Mouse (Mus musculus): ENCODE results near the gene Nfyc. TPM values are rescaled to one million over a fixed set of nuclear protein-coding genes. Genes with fewer than 3 reads are reported as not detected.
A peak's percentile ranks its signal among the peaks of the same experiment; 100 is the strongest.

Gene Nfyc
- polyA plus RNA-seq, 1 experiment from 2014 or later: 74.4 TPM

DNA sequence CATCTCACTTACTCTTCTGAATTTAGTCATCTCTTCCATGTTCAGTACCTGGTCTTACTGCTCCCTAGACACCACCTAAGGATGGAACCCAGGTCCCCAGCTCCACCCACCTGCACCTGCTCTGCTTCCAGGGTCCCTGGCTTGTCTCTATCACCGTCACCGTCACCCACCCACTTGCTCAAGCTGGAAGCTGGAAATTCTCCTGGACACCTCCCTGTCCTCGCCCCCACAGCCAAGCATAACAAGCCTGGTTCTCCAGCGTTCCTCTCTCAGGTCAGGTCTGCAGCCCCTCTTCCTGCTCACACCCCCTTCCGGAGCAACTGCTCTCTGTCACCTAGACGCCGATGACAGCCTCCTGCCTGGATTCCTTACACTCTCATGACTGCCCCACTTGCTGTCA is 28.5 kb upstream of the Nfyc start:
- H3K27ac ChIP-seq (ENCODE audit: low read length): no peak overlapping the region
- ATAC-seq: no peak
- no peak overlapping the region for H3K4me3 ChIP-seq (ENCODE audit: low read depth, low read length)
- no peaks in the 10 kb centered on the region for H3K27me3 ChIP-seq (ENCODE audit: control insufficient read depth, insufficient read depth, low read depth, low read length)
- H3K36me3 ChIP-seq (ENCODE audit: control insufficient read depth, insufficient read depth, low read length): 0 out of 2 replicates have a peak, but pooled peaks cover 2% of the 10 kb centered on the region
- H3K4me1 ChIP-seq (ENCODE audit: control insufficient read depth, insufficient read depth, low read length): peaks cover 19% of the 10 kb centered on the region
- H3K9ac ChIP-seq (ENCODE audit: low read depth, low read length): no peak overlapping the region
- no peak overlapping the region for H3K4me2 ChIP-seq (ENCODE audit: low read length)
- WGBS: 80% methylated on average over 7 of the region's 7 CpGs
- H3K9me3 ChIP-seq (replicated peaks; ENCODE audit: control insufficient read depth, low read length, poor library complexity, severe bottlenecking): no peaks in the 10 kb centered on the region

DNA sequence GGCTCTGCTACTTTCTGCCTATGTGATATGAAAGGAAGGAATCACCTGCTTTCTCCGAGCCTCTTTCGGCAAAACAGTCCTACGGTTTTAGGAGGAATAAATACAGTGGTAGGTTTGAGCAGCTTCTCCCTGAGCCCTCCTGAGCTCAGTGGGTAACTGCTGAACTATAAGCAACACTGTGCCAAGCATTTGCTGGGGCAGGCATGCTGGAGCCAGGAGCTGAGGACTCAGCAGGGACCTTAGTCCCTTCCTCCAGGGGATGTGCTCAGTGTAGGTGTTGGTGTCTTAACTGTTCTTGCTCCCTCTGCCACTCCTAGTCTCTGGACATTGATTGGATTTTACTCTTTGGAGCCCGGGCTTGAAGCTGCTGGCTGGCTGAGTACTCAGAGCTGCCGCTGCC is 25.0 kb upstream of the Nfyc start:
- peak overlapping the region; percentile 78 for H3K9ac ChIP-seq (ENCODE audit: low read depth, low read length)
- WGBS: 39% methylated on average over 4 of the region's 5 CpGs
- peaks cover 6% of the 10 kb centered on the region; the same call in 1 of the 2 replicates for H3K27me3 ChIP-seq (ENCODE audit: control insufficient read depth, insufficient read depth, low read depth, low read length)
- peak overlapping the region; percentile 19 for H3K4me3 ChIP-seq (ENCODE audit: low read depth, low read length)
- no peak overlapping the region for H3K27ac ChIP-seq (ENCODE audit: low read length)
- ATAC-seq: no peak
- H3K9me3 ChIP-seq (replicated peaks; ENCODE audit: control insufficient read depth, low read length, poor library complexity, severe bottlenecking): no peaks in the 10 kb centered on the region
- peak overlapping the region; percentile 71 for H3K4me2 ChIP-seq (ENCODE audit: low read length)
- peaks cover 19% of the 10 kb centered on the region for H3K4me1 ChIP-seq (ENCODE audit: control insufficient read depth, insufficient read depth, low read length)
- H3K36me3 ChIP-seq (ENCODE audit: control insufficient read depth, insufficient read depth, low read length): 0 out of 2 replicates have a peak, but pooled peaks cover 2% of the 10 kb centered on the region

DNA sequence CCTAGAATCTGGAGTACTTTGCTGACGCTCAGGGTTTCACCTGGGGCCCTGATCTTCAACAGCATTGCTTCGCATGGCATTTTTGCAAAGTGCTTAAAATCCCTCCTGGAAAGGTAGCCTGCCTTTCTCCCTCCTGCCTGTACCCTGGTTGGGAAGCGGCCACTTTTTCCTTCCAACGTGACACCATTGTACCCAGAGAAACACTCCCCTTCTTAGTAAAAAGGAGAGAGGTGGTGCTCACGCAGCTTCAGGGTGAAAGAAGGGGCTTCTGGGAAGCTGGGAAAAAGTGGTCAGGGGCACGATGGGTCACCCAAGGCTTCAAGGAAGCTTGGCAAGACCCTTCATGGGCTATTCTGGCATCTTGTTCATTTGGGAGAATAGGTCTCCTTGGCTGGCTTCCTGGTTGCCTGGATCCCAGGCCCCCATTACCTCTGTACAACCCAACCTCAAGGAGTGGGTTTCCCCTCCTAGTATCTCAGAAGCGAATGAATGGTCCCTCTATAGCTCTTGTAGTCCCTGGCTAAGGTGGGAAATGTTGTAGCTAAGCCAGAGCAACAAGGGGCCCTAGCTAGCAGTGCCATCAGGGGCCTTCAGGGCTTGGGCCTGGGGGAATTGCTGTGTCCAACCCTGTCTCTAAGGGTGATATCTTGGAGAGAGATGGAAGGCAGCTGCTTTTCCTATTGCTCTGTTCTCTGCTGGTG is 24.1 kb upstream of the Nfyc start:
- Histone ChIP-seq H3K9me3 (replicated peaks; ENCODE audit: control insufficient read depth, low read length, poor library complexity, severe bottlenecking) (no peaks in the 10 kb centered on the region), H3K4me2 (ENCODE audit: low read length) (peak overlapping the region; percentile 71), H3K4me3 (ENCODE audit: low read depth, low read length) (peak overlapping the region; percentile 72), H3K36me3 (ENCODE audit: control insufficient read depth, insufficient read depth, low read length) (0 out of 2 replicates have a peak, but pooled peaks cover under 1% of the 10 kb centered on the region), H3K27me3 (ENCODE audit: control insufficient read depth, insufficient read depth, low read depth, low read length) (peaks cover 6% of the 10 kb centered on the region; the same call in 1 of the 2 replicates), H3K27ac (ENCODE audit: low read length) (peak overlapping the region; percentile 31), H3K9ac (ENCODE audit: low read depth, low read length) (peak overlapping the region; percentile 78), H3K4me1 (ENCODE audit: control insufficient read depth, insufficient read depth, low read length) (peaks cover 19% of the 10 kb centered on the region)
- ATAC-seq: 0 out of 2 replicates have a peak, but pooled peaks have one; percentile 12
- 11% methylated on average over 7 of the region's 7 CpGs for WGBS

DNA sequence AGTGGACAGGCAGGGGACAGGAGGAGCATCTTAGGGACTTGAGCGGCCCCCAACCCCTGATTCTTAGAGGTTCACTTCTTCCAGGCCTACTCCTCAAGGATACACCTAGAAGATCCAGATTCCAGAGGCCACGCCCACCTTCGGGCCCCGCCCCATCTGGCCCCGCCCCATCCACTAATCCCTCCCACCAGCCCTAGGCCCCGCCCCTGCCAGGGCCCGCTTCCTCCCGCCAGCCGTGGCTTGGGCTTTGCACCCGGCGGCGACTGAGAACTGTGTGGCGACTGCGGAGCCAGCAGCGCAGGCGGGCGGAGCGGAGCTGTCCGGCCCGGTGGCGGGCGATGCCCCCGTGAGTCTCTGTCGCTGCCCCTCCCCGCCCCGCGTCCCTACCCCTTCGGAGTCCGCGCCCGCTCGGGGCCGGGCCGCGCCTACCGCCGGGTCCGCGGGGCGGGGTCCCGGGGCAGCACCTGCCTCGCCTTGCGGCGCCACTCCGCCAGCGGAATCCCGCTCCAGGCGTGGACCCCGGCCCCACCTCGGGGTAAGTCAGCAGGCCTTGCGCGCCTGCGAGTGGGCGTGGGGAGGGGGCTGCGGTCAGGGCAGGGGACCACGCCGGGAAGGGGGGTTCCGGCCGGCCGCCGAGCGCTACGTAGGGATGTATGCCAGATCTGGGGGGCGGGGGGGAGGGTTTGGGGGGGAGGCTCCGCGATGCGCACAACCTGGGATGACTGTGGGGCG is 23.4 kb upstream of the Nfyc start, which contains the start of gene Rims3:
Rims3 (plus strand) TSS at position 229 of the 732 bp plus-strand sequence.
- Histone ChIP-seq H3K4me1 (ENCODE audit: control insufficient read depth, insufficient read depth, low read length) (peaks cover 19% of the 10 kb centered on the region), H3K36me3 (ENCODE audit: control insufficient read depth, insufficient read depth, low read length) (no peaks in the 10 kb centered on the region), H3K9ac (ENCODE audit: low read depth, low read length) (peak within 1 kb of the TSS; percentile 78), H3K4me2 (ENCODE audit: low read length) (peak within 1 kb of the TSS; percentile 71), H3K9me3 (replicated peaks; ENCODE audit: control insufficient read depth, low read length, poor library complexity, severe bottlenecking) (no peaks in the 10 kb centered on the region), H3K27me3 (ENCODE audit: control insufficient read depth, insufficient read depth, low read depth, low read length) (peaks cover 6% of the 10 kb centered on the region; the same call in 1 of the 2 replicates), H3K4me3 (ENCODE audit: low read depth, low read length) (peak within 1 kb of the TSS; percentile 72), H3K27ac (ENCODE audit: low read length) (peak within 1 kb of the TSS; percentile 65)
- ATAC-seq: peak; percentile 81
- WGBS: under 1% methylated on average over 51 of the region's 68 CpGs

DNA sequence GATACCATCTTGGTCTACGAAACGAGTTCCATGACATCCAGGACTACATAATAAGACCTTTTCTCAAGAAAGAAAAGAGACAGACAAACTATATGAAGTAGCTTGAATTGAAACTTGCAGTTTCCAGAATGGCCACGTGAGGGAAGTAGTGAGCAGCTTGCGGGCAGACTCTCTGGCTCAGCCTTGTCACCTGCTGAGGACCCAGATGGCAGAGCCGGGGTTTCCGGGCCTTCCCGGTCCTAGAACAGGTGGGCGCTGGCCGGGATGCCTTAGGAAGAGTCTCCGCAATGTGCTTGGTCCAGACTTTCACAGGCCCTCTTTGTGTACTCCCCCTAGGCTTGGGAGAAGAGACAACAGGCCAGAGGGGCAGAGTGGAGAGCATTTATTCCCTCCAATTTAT is 19.6 kb upstream of the Nfyc start:
- WGBS: 1% methylated on average over 10 of the region's 10 CpGs
- H3K9me3 ChIP-seq (replicated peaks; ENCODE audit: control insufficient read depth, low read length, poor library complexity, severe bottlenecking): no peaks in the 10 kb centered on the region
- ATAC-seq: peak; percentile 26; the same call in 1 of the 2 replicates
- no peak overlapping the region for H3K9ac ChIP-seq (ENCODE audit: low read depth, low read length)
- no peaks in the 10 kb centered on the region for H3K36me3 ChIP-seq (ENCODE audit: control insufficient read depth, insufficient read depth, low read length)
- peaks cover 6% of the 10 kb centered on the region; the same call in 1 of the 2 replicates for H3K27me3 ChIP-seq (ENCODE audit: control insufficient read depth, insufficient read depth, low read depth, low read length)
- H3K27ac ChIP-seq (ENCODE audit: low read length): no peak overlapping the region
- H3K4me1 ChIP-seq (ENCODE audit: control insufficient read depth, insufficient read depth, low read length): peaks cover 5% of the 10 kb centered on the region; the same call in 1 of the 2 replicates
- H3K4me2 ChIP-seq (ENCODE audit: low read length): no peak overlapping the region
- no peak overlapping the region for H3K4me3 ChIP-seq (ENCODE audit: low read depth, low read length)

DNA sequence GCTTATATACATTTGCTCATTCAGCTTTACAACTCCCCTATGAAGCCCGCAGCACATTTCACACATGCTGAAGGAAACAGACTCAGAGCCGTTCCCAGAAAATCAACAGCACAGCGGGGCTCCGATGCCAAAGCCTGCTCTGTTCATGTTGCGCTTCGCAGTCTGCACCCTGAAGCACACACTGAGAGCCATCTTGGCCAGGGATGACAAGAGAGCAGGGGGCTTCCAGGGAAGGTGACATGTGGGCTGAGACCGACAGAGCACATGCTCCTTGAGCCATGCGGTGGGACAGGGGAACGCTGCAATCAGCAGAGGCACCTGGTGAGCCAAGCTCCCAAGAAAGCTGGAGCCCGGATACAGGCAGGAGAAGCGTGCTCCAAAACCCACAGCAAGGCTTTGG is 18.1 kb upstream of the Nfyc start:
- no peaks in the 10 kb centered on the region for H3K4me1 ChIP-seq (ENCODE audit: control insufficient read depth, insufficient read depth, low read length)
- H3K27ac ChIP-seq (ENCODE audit: low read length): no peak overlapping the region
- H3K9me3 ChIP-seq (replicated peaks; ENCODE audit: control insufficient read depth, low read length, poor library complexity, severe bottlenecking): no peaks in the 10 kb centered on the region
- H3K9ac ChIP-seq (ENCODE audit: low read depth, low read length): no peak overlapping the region
- no peak overlapping the region for H3K4me2 ChIP-seq (ENCODE audit: low read length)
- peaks cover 6% of the 10 kb centered on the region; the same call in 1 of the 2 replicates for H3K27me3 ChIP-seq (ENCODE audit: control insufficient read depth, insufficient read depth, low read depth, low read length)
- no peak overlapping the region for H3K4me3 ChIP-seq (ENCODE audit: low read depth, low read length)
- WGBS: 63% methylated on average over 11 of the region's 11 CpGs
- no peak for ATAC-seq
- H3K36me3 ChIP-seq (ENCODE audit: control insufficient read depth, insufficient read depth, low read length): no peaks in the 10 kb centered on the region

DNA sequence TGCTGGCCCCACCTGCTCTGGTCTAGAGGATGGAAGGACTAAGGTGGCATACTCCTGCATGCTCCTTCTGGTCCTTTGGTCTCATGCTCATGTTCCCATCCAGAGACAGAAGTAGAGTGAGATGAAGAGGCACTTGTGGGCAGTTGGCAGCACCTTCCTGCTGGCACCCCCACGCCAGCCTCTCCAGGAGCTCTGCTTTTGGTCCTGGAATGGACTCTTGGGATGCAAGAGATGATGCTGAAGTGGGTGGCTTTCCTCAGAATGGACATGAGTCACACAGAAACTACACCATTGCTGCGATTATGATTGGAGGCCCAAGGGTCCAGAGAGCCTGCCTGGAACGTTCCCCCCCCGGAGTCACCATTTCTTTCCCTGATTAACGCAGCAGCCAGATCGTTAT is 17.5 kb upstream of the Nfyc start:
- 70% methylated on average over 6 of the region's 6 CpGs for WGBS

DNA sequence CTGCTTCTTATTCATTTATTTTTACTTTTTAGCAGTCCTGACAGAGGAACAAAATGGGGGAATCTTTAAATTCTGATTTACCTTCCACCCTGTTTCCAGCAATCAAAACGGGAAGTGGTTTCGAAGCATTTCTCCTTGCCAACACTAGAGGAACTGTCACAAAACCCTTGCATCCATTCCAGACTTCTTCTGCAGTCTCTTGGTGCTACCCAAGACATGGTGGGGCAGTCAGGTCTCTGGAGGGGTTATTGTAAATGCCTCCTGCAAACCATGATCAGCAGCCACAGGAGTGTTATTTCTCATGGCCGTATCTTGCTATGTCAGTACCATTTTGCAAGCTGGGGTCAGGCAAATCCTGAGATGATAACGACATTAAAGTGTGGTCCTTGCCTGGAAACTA is 13.7 kb upstream of the Nfyc start:
- 82% methylated on average over 4 of the region's 4 CpGs for WGBS
- H3K9me3 ChIP-seq (replicated peaks; ENCODE audit: control insufficient read depth, low read length, poor library complexity, severe bottlenecking): no peaks in the 10 kb centered on the region
- no peaks in the 10 kb centered on the region for H3K4me1 ChIP-seq (ENCODE audit: control insufficient read depth, insufficient read depth, low read length)
- H3K27ac ChIP-seq (ENCODE audit: low read length): no peak overlapping the region
- H3K4me2 ChIP-seq (ENCODE audit: low read length): no peak overlapping the region
- ATAC-seq: no peak
- no peaks in the 10 kb centered on the region for H3K36me3 ChIP-seq (ENCODE audit: control insufficient read depth, insufficient read depth, low read length)
- H3K9ac ChIP-seq (ENCODE audit: low read depth, low read length): no peak overlapping the region
- H3K27me3 ChIP-seq (ENCODE audit: control insufficient read depth, insufficient read depth, low read depth, low read length): no peaks in the 10 kb centered on the region
- H3K4me3 ChIP-seq (ENCODE audit: low read depth, low read length): no peak overlapping the region

More for the DNA sequence above, 17.5 kb upstream of the Nfyc start:
- no peaks in the 10 kb centered on the region for H3K9me3 ChIP-seq (replicated peaks; ENCODE audit: control insufficient read depth, low read length, poor library complexity, severe bottlenecking)
- H3K27ac ChIP-seq (ENCODE audit: low read length): no peak overlapping the region
- no peak overlapping the region for H3K4me2 ChIP-seq (ENCODE audit: low read length)
- peaks cover 6% of the 10 kb centered on the region; the same call in 1 of the 2 replicates for H3K27me3 ChIP-seq (ENCODE audit: control insufficient read depth, insufficient read depth, low read depth, low read length)
- no peak overlapping the region for H3K9ac ChIP-seq (ENCODE audit: low read depth, low read length)
- no peaks in the 10 kb centered on the region for H3K4me1 ChIP-seq (ENCODE audit: control insufficient read depth, insufficient read depth, low read length)
- no peaks in the 10 kb centered on the region for H3K36me3 ChIP-seq (ENCODE audit: control insufficient read depth, insufficient read depth, low read length)
- no peak for ATAC-seq
- no peak overlapping the region for H3K4me3 ChIP-seq (ENCODE audit: low read depth, low read length)

All from midbrain, embryonic 16.5 days (tissue).